Mouse (Mus musculus): ENCODE data around the gene Klra8. TPM values are rescaled to one million over a fixed set of nuclear protein-coding genes. Genes with fewer than 3 reads are reported as not detected.
"Not testable (repeated sequence)": the region's sequence is repeated elsewhere in the genome, so short reads cannot be mapped to it uniquely, and the experiment has no call there.

Klra8 gene
- total RNA-seq (2021): not detected
- long read RNA-seq, experiment 1: 0 reads
- long read RNA-seq, experiment 2: 0 reads

GRCm38 (mm10) chr6:130129798-130130197 is at the start of gene Klra8:
Gene Klra8, minus strand, starts transcription at chr6:130129898.
- DNase-seq: not testable (repeated sequence)

DNA sequence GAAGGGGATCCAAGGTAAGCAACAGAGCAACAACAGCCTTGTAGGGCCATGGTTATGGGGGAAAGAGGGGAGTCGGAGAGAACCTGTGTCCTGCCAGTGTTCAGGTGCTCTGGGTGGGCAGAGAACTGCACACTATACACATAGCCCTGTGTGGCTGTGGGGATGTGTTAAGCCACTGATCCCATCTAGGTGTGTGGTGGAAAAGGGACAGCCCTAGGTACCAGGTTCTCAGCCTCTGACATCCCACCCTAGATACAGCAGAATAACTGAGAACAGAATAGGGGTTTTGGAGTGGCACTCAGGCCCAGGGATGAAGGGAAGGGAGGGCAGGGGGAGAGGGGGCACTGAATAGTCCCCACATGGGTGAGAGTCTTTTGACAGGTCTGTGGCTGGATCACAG is 19.2 kb downstream of the Klra8 start:
- DNase-seq: no peak

- DNase-seq: not testable (repeated sequence)
Measured at GRCm38 (mm10) chr6:130102743-130103142, 27.0 kb downstream of the Klra8 start.

DNA sequence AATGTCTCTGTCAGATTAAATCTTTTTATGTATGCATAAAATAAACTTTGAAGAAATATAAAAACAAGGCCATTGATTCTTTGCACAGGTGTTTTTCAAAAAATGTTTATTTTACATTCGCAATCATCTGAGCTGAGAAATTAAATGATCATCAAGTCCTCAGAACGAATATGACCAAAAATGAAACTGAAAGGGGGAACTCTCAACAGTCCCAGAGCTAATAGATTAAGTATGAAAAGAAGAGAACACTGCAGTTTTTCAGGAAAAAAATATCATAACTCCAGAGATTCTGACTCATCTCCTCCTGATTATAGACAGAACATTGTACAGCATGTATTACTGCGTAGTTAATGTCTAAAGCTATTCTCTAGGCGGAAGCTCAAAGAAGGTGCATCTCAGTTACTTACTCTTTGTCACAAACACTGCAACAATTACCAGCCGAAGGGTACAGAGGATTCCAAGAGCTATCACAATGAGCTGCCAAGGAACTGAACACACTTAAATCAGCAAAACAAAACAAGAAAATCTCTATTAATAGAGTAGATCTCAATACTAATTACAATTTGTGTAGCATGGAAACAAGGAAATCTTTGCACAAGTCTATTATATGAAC is 37.3 kb downstream of the Klra8 start:
- no peak for DNase-seq

DNA sequence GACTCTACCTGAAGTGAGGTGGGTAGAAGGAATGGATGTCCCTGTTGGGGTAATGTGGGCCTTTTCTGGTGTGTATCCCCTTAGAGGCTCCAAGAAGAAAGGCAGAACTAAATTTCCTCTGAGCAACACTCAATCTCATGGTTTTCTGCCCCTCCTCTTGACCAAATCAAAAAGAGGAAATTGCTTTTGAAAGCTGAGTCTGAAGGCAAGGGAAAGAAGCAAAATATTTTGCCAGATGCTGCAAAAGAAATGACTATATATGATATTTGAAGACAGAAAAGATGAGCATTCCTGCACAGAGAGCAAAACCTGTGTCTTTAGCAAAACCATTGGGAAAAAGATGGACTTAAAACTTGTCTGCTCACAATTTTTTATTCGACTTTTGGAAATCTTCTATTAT is 62.5 kb downstream of the Klra8 start, which contains the start of gene Klra4:
Klra4 (minus strand) TSS at position 101 of the 400 bp plus-strand sequence.
- not testable (repeated sequence) for DNase-seq

Other genes starting within 250 kb of the Klra8 start
- gene Klra5, start 212.2 kb downstream of the Klra8 start, total RNA-seq (2021): not detected
- under 1 TPM in 1 of 2 experiments, not detected in 1; 0.36 TPM for gene Klra6, start 102.9 kb downstream of the Klra8 start, total RNA-seq (2021)
- gene Klra4, start 62.6 kb downstream of the Klra8 start, total RNA-seq (2021): not detected
- gene Klra9, start 63.2 kb upstream of the Klra8 start, total RNA-seq (2021): not detected
- gene Klra7, start 103.4 kb upstream of the Klra8 start, total RNA-seq (2021): not detected
- not detected for gene Klra10, start 152.0 kb upstream of the Klra8 start, total RNA-seq (2021)
- gene Klra3, start 207.7 kb upstream of the Klra8 start, total RNA-seq (2021): not detected

All from adrenal gland, postnatal 36 days (tissue).